Mouse (Mus musculus): ENCODE measurements at regions not wholly inside any gene's neighbourhood (a gene's known extent, or its start where the extent isn't known, plus 50 kb on each side); places are given as distances from the start of the nearest gene placed in this dataset.
A peak's percentile ranks its signal among the peaks of the same experiment; 100 is the strongest.

DNA sequence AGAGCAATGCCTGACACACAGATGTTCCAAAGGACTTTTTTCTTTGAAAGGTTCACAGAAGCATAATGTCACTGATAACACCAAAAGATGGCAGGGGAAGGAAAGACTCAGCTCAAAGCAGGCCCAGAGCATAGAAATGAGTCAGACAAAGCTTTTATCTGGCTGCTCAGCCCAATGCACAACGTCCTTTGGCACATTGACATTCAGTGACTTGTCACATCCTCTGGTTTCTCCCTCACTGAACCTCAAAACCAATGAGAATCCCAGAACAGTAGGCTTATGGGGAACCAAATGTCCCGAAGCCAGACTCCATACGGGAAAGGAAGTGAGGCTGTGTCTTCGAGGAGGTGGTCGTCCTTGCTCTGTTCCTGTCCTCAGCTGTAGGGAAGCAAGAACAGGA lies 95.2 kb upstream of the Cd180 start:
- no peak for ATAC-seq
- Histone ChIP-seq H3K9me3 (ENCODE audit: low read length) (no peaks in the 10 kb centered on the region), H3K9ac (no peak overlapping the region), H3K4me1 (ENCODE audit: insufficient read depth) (0 out of 2 replicates have a peak, but pooled peaks cover 3% of the 10 kb centered on the region), H3K4me3 (ENCODE audit: low read depth, low read length) (no peak overlapping the region), H3K27me3 (ENCODE audit: insufficient read depth, low read length) (no peaks in the 10 kb centered on the region), H3K4me2 (ENCODE audit: low read depth) (no peak overlapping the region), H3K27ac (ENCODE audit: low read depth, low read length) (no peak overlapping the region), H3K36me3 (ENCODE audit: insufficient read depth) (no peaks in the 10 kb centered on the region)
- 80% methylated on average over 5 of the region's 5 CpGs for WGBS
- no peak for DNase-seq
- no peak for TF ChIP-seq CTCF (IDR thresholded peaks at IDR 0.05; ENCODE audit: low read depth)

DNA sequence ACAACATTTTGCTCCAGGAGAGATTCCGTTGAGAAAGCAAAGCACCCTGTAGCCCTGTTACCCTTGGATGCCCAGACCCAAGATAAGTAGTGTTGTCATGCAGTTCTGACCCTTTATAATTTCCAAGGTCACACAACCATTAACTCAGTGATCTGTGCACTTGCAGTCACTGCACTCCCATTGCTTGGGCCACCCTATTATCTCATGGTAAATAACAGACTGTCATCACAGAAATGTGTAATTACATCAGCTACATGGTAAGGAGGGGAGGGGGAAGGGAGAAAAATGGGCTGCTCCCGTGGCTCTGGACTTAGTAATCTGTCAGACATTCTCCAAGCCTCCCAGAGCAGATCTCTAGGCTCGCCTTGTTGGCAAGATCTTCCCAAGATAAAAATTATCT lies 93.8 kb upstream of the Cd180 start:
- ATAC-seq (peak; percentile 27; the same call in 1 of the 2 replicates), DNase-seq (no peak)
- TF ChIP-seq CTCF (IDR thresholded peaks at IDR 0.05; ENCODE audit: low read depth) = no peak
- no peaks in the 10 kb centered on the region for H3K9me3 ChIP-seq (ENCODE audit: low read length)
- no peaks in the 10 kb centered on the region for H3K27me3 ChIP-seq (ENCODE audit: insufficient read depth, low read length)
- WGBS = 61% methylated on average over 3 of the region's 3 CpGs
- no peak overlapping the region for H3K4me2 ChIP-seq (ENCODE audit: low read depth)
- H3K9ac ChIP-seq = no peak overlapping the region
- H3K4me3 ChIP-seq (ENCODE audit: low read depth, low read length) = no peak overlapping the region
- H3K27ac ChIP-seq (ENCODE audit: low read depth, low read length) = no peak overlapping the region
- no peaks in the 10 kb centered on the region for H3K36me3 ChIP-seq (ENCODE audit: insufficient read depth)
- no peaks in the 10 kb centered on the region for H3K4me1 ChIP-seq (ENCODE audit: insufficient read depth)

DNA sequence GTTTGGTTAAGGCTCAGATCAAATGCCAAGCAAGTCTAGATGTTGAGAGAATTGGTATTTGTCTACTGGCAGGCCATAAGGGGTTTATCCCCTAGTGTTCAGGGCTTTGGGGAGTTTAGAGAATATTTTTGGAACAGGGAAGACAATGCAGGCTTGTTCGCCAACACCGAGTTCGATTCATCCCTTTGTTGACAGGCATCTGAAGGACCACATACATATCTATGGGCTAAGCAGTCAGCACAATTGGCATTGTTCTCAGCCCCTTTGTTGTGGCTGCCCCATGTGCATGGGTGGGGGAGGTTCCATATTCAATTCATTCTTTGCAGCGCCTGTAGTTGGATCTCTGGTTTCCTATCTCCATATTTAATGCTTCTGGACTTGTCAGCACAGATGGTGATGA lies 93.3 kb upstream of the Cd180 start:
- no peaks in the 10 kb centered on the region for H3K4me1 ChIP-seq (ENCODE audit: insufficient read depth)
- TF ChIP-seq CTCF (IDR thresholded peaks at IDR 0.05; ENCODE audit: low read depth) = no peak
- DNase-seq (no peak), ATAC-seq (no peak)
- no peaks in the 10 kb centered on the region for H3K9me3 ChIP-seq (ENCODE audit: low read length)
- WGBS = 55% methylated on average over 4 of the region's 4 CpGs
- H3K36me3 ChIP-seq (ENCODE audit: insufficient read depth) = no peaks in the 10 kb centered on the region
- no peak overlapping the region for H3K27ac ChIP-seq (ENCODE audit: low read depth, low read length)
- no peak overlapping the region for H3K9ac ChIP-seq
- no peaks in the 10 kb centered on the region for H3K27me3 ChIP-seq (ENCODE audit: insufficient read depth, low read length)
- no peak overlapping the region for H3K4me2 ChIP-seq (ENCODE audit: low read depth)
- no peak overlapping the region for H3K4me3 ChIP-seq (ENCODE audit: low read depth, low read length)

DNA sequence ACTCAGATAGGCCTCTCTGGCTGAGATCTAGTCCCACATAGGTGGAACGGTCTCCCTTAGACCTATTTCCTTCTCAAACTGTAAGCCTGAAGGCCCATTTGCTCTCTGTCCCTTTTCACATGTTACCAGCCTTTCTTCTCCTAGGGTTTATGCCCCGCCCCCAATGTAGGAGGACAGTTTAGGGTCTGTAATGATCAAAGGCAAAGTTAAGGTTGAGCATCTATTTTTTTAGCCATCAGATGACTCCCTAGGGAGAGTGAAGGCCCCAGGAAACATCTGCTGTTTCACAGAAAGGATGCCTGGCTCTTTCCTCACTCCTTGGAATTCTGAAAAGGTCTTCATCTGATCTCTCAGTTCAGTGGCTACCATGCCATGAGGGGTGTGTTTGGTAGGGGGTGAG lies 68.9 kb upstream of the Cd180 start:
- 90% methylated on average over 2 of the region's 2 CpGs for WGBS
- no peaks in the 10 kb centered on the region for H3K9me3 ChIP-seq (ENCODE audit: low read length)
- ATAC-seq (no peak), DNase-seq (no peak)
- H3K4me3 ChIP-seq (ENCODE audit: low read depth, low read length) = no peak overlapping the region
- H3K4me1 ChIP-seq (ENCODE audit: insufficient read depth) = no peaks in the 10 kb centered on the region
- no peaks in the 10 kb centered on the region for H3K36me3 ChIP-seq (ENCODE audit: insufficient read depth)
- H3K4me2 ChIP-seq (ENCODE audit: low read depth) = no peak overlapping the region
- no peak overlapping the region for H3K9ac ChIP-seq
- TF ChIP-seq CTCF (IDR thresholded peaks at IDR 0.05; ENCODE audit: low read depth) = no peak
- H3K27me3 ChIP-seq (ENCODE audit: insufficient read depth, low read length) = no peaks in the 10 kb centered on the region
- H3K27ac ChIP-seq (ENCODE audit: low read depth, low read length) = peak overlapping the region; percentile 21; the same call in 1 of the 2 replicates

DNA sequence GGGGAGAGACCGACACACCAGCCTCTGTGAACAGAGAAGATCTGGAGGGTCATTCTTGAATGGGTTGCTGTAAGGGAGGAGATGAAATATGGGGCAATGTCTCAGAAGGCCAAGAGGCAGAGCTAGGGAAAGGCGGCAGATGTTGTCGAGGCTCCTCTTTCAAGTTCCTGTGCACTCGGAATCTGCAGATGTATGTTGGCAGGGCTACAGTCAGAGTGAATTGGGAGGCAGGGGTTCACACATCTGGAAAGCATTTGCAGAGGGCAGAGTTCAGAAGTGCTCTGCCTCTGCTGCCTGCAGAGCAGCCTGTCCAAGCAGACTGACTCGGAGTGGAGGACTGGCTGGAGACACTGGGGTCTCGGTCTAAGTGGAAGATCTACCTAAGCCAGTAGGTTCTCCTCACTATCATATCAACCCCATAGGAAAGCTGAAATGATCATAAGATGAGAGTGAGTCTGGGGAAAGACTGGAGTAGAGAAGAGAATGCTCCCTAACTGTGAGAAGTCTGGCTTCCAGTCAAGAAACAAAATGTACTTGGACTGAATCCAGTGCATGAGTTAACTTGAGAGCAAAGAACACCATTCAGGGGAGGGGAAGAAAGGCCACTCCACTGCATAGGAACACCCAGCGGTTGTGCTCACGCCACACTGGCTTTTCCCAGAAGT lies 68.1 kb upstream of the Cd180 start:
- H3K4me1 ChIP-seq (ENCODE audit: insufficient read depth) = no peaks in the 10 kb centered on the region
- WGBS = 76% methylated on average over 8 of the region's 8 CpGs
- no peak overlapping the region for H3K27ac ChIP-seq (ENCODE audit: low read depth, low read length)
- DNase-seq = peak; percentile 69
- H3K36me3 ChIP-seq (ENCODE audit: insufficient read depth) = no peaks in the 10 kb centered on the region
- H3K4me3 ChIP-seq (ENCODE audit: low read depth, low read length) = no peak overlapping the region
- no peaks in the 10 kb centered on the region for H3K9me3 ChIP-seq (ENCODE audit: low read length)
- H3K4me2 ChIP-seq (ENCODE audit: low read depth) = no peak overlapping the region; the same call in 1 of the 2 replicates
- no peak for TF ChIP-seq CTCF (IDR thresholded peaks at IDR 0.05; ENCODE audit: low read depth)
- no peak overlapping the region for H3K9ac ChIP-seq
- no peaks in the 10 kb centered on the region for H3K27me3 ChIP-seq (ENCODE audit: insufficient read depth, low read length)
- ATAC-seq = peak; percentile 51

DNA sequence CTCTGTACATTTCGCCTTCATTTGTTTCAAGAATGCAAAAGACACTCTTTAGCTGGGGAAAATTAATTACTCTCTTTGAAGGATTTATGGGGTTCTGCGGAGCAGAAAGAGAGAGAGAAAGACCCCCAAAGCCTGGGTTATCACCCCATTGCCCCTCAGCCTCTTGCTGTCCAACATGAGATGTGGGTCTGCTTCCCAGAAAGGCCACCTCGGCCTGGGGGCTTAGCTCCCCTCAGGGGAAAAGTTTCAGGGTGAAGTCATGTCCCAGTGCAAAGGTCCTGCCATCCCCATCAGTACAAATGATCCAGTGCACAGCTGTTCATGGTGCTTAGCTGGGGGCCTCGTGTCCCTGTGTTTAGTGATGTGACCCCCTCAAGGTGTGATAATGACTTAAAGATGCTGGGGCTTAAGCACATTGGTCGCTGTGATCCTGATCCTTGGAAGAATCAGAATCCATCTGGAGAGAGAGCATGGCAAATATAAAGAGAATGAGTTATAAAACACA lies 67.5 kb upstream of the Cd180 start:
- no peak overlapping the region for H3K9ac ChIP-seq
- H3K27ac ChIP-seq (ENCODE audit: low read depth, low read length) = no peak overlapping the region; the same call in 1 of the 2 replicates
- no peaks in the 10 kb centered on the region for H3K4me1 ChIP-seq (ENCODE audit: insufficient read depth)
- H3K36me3 ChIP-seq (ENCODE audit: insufficient read depth) = no peaks in the 10 kb centered on the region
- no peaks in the 10 kb centered on the region for H3K9me3 ChIP-seq (ENCODE audit: low read length)
- H3K4me2 ChIP-seq (ENCODE audit: low read depth) = no peak overlapping the region
- no peak for TF ChIP-seq CTCF (IDR thresholded peaks at IDR 0.05; ENCODE audit: low read depth)
- no peak overlapping the region for H3K4me3 ChIP-seq (ENCODE audit: low read depth, low read length)
- DNase-seq (no peak), ATAC-seq (no peak)
- WGBS = 61% methylated on average over 5 of the region's 5 CpGs
- no peaks in the 10 kb centered on the region for H3K27me3 ChIP-seq (ENCODE audit: insufficient read depth, low read length)

DNA sequence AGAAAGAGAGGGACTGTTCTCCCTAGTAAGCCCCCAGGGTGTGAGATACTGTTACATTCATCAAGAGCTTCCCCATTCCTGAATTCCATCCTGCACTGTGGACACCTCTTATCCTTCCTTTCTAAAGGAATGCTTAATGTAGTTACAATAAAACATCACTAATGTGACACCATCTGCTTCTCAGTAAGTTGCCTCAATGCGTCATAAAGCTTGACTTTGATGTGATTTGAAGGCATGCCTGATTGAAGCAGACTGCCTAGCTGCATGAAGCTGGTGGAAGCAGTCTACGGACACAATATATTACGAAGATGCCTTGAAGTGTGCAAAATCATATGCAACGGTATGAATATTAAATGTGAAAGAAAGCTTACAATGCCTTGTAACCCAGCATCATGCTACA lies 65.6 kb upstream of the Cd180 start:
- Histone ChIP-seq H3K9ac (no peak overlapping the region), H3K36me3 (ENCODE audit: insufficient read depth) (no peaks in the 10 kb centered on the region), H3K4me1 (ENCODE audit: insufficient read depth) (no peaks in the 10 kb centered on the region), H3K4me3 (ENCODE audit: low read depth, low read length) (no peak overlapping the region), H3K27me3 (ENCODE audit: insufficient read depth, low read length) (no peaks in the 10 kb centered on the region), H3K4me2 (ENCODE audit: low read depth) (no peak overlapping the region), H3K27ac (ENCODE audit: low read depth, low read length) (no peak overlapping the region), H3K9me3 (ENCODE audit: low read length) (no peaks in the 10 kb centered on the region)
- TF ChIP-seq CTCF (IDR thresholded peaks at IDR 0.05; ENCODE audit: low read depth) = no peak
- ATAC-seq = no peak
- WGBS = 87% methylated on average over 4 of the region's 4 CpGs
- DNase-seq = no peak

Data from forebrain, postnatal 0 days (tissue).